Mouse (Mus musculus): ENCODE measurements around the gene N4bp2l2. TPM values are rescaled to one million over a fixed set of nuclear protein-coding genes. Genes with fewer than 3 reads are reported as not detected.
"Not testable (repeated sequence)": the region's sequence is repeated elsewhere in the genome, so short reads cannot be mapped to it uniquely, and the experiment has no call there.

The N4bp2l2 gene
- polyA plus RNA-seq, 1 experiment = 37.3 TPM

GRCm38 (mm10) chr5:150654548-150654947 is 11.4 kb downstream of the N4bp2l2 start:
- Histone ChIP-seq H3K27ac (ENCODE audit: insufficient read depth, low read length) (no peak overlapping the region), H3K4me1 (ENCODE audit: control insufficient read depth, insufficient read depth, low read length) (0 out of 2 replicates have a peak, but pooled peaks cover 6% of the 10 kb centered on the region), H3K27me3 (ENCODE audit: control insufficient read depth, insufficient read depth, low read length) (no peaks in the 10 kb centered on the region), H3K4me3 (replicated peaks; ENCODE audit: insufficient read depth, low read depth, low read length) (no peak overlapping the region)
- no peak for TF ChIP-seq CTCF (IDR thresholded peaks at IDR 0.05; ENCODE audit: borderline replicate concordance, insufficient read depth, low read depth, low read length)
- no peak for TF ChIP-seq POLR2A (IDR thresholded peaks at IDR 0.05; ENCODE audit: borderline replicate concordance, insufficient read depth, low read length)
- no peak for DNase-seq

GRCm38 (mm10) chr5:150652578-150652977 is 13.4 kb downstream of the N4bp2l2 start:
- DNase-seq = no peak
- H3K4me1 ChIP-seq (ENCODE audit: control insufficient read depth, insufficient read depth, low read length) = 0 out of 2 replicates have a peak, but pooled peaks cover 4% of the 10 kb centered on the region
- no peak for TF ChIP-seq CTCF (IDR thresholded peaks at IDR 0.05; ENCODE audit: borderline replicate concordance, insufficient read depth, low read depth, low read length)
- TF ChIP-seq POLR2A (IDR thresholded peaks at IDR 0.05; ENCODE audit: borderline replicate concordance, insufficient read depth, low read length) = no peak
- H3K4me3 ChIP-seq (replicated peaks; ENCODE audit: insufficient read depth, low read depth, low read length) = no peak overlapping the region
- 90% methylated on average over 2 of the region's 2 CpGs for WGBS
- H3K27ac ChIP-seq (ENCODE audit: insufficient read depth, low read length) = no peak overlapping the region
- H3K27me3 ChIP-seq (ENCODE audit: control insufficient read depth, insufficient read depth, low read length) = no peaks in the 10 kb centered on the region

GRCm38 (mm10) chr5:150644926-150645325 is 21.1 kb downstream of the N4bp2l2 start:
- no peak overlapping the region for H3K4me3 ChIP-seq (replicated peaks; ENCODE audit: insufficient read depth, low read depth, low read length)
- H3K27me3 ChIP-seq (ENCODE audit: control insufficient read depth, insufficient read depth, low read length) = no peaks in the 10 kb centered on the region
- H3K4me1 ChIP-seq (ENCODE audit: control insufficient read depth, insufficient read depth, low read length) = no peaks in the 10 kb centered on the region
- no peak overlapping the region for H3K27ac ChIP-seq (ENCODE audit: insufficient read depth, low read length)
- WGBS = 94% methylated on average over 4 of the region's 4 CpGs
- TF ChIP-seq POLR2A (IDR thresholded peaks at IDR 0.05; ENCODE audit: borderline replicate concordance, insufficient read depth, low read length) (no peak), CTCF (IDR thresholded peaks at IDR 0.05; ENCODE audit: borderline replicate concordance, insufficient read depth, low read depth, low read length) (no peak)
- no peak for DNase-seq

GRCm38 (mm10) chr5:150643390-150643789 is 22.6 kb downstream of the N4bp2l2 start:
- DNase-seq; H3K27ac ChIP-seq (ENCODE audit: insufficient read depth, low read length); H3K4me3 ChIP-seq (replicated peaks; ENCODE audit: insufficient read depth, low read depth, low read length); H3K27me3 ChIP-seq (ENCODE audit: control insufficient read depth, insufficient read depth, low read length); H3K4me1 ChIP-seq (ENCODE audit: control insufficient read depth, insufficient read depth, low read length): not testable (repeated sequence)
- 97% methylated on average over 4 of the region's 4 CpGs for WGBS

GRCm38 (mm10) chr5:150641440-150641839 is 24.5 kb downstream of the N4bp2l2 start:
- Histone ChIP-seq H3K27me3 (ENCODE audit: control insufficient read depth, insufficient read depth, low read length) (no peaks in the 10 kb centered on the region), H3K27ac (ENCODE audit: insufficient read depth, low read length) (no peak overlapping the region), H3K4me3 (replicated peaks; ENCODE audit: insufficient read depth, low read depth, low read length) (no peak overlapping the region), H3K4me1 (ENCODE audit: control insufficient read depth, insufficient read depth, low read length) (no peaks in the 10 kb centered on the region)
- 93% methylated on average over 3 of the region's 3 CpGs for WGBS
- no peak for DNase-seq
- no peak for TF ChIP-seq POLR2A (IDR thresholded peaks at IDR 0.05; ENCODE audit: borderline replicate concordance, insufficient read depth, low read length)
- TF ChIP-seq CTCF (IDR thresholded peaks at IDR 0.05; ENCODE audit: borderline replicate concordance, insufficient read depth, low read depth, low read length) = no peak

GRCm38 (mm10) chr5:150629692-150630091 is 36.3 kb downstream of the N4bp2l2 start:
- no peaks in the 10 kb centered on the region for H3K27me3 ChIP-seq (ENCODE audit: control insufficient read depth, insufficient read depth, low read length)
- no peak for TF ChIP-seq CTCF (IDR thresholded peaks at IDR 0.05; ENCODE audit: borderline replicate concordance, insufficient read depth, low read depth, low read length)
- TF ChIP-seq POLR2A (IDR thresholded peaks at IDR 0.05; ENCODE audit: borderline replicate concordance, insufficient read depth, low read length) = no peak
- no peak for DNase-seq
- no peak overlapping the region for H3K4me3 ChIP-seq (replicated peaks; ENCODE audit: insufficient read depth, low read depth, low read length)
- no peaks in the 10 kb centered on the region for H3K4me1 ChIP-seq (ENCODE audit: control insufficient read depth, insufficient read depth, low read length)
- WGBS = 79% methylated on average over 2 of the region's 2 CpGs
- no peak overlapping the region for H3K27ac ChIP-seq (ENCODE audit: insufficient read depth, low read length)

- 98% methylated on average over 1 of the region's 1 CpGs for WGBS
- no peak overlapping the region for H3K27ac ChIP-seq (ENCODE audit: insufficient read depth, low read length)
- no peaks in the 10 kb centered on the region for H3K27me3 ChIP-seq (ENCODE audit: control insufficient read depth, insufficient read depth, low read length)
- TF ChIP-seq POLR2A (IDR thresholded peaks at IDR 0.05; ENCODE audit: borderline replicate concordance, insufficient read depth, low read length) (no peak), CTCF (IDR thresholded peaks at IDR 0.05; ENCODE audit: borderline replicate concordance, insufficient read depth, low read depth, low read length) (no peak)
- H3K4me3 ChIP-seq (replicated peaks; ENCODE audit: insufficient read depth, low read depth, low read length) = no peak overlapping the region
- H3K4me1 ChIP-seq (ENCODE audit: control insufficient read depth, insufficient read depth, low read length) = no peaks in the 10 kb centered on the region
- no peak for DNase-seq
These were observed 36.7 kb downstream of the N4bp2l2 start for GRCm38 (mm10) chr5:150629272-150629671.

- 74% methylated on average over 7 of the region's 7 CpGs for WGBS
- no peaks in the 10 kb centered on the region for H3K4me1 ChIP-seq (ENCODE audit: control insufficient read depth, insufficient read depth, low read length)
- H3K27me3 ChIP-seq (ENCODE audit: control insufficient read depth, insufficient read depth, low read length) = no peaks in the 10 kb centered on the region
- TF ChIP-seq CTCF (IDR thresholded peaks at IDR 0.05; ENCODE audit: borderline replicate concordance, insufficient read depth, low read depth, low read length) (no peak), POLR2A (IDR thresholded peaks at IDR 0.05; ENCODE audit: borderline replicate concordance, insufficient read depth, low read length) (no peak)
- H3K4me3 ChIP-seq (replicated peaks; ENCODE audit: insufficient read depth, low read depth, low read length) = no peak overlapping the region
- no peak for DNase-seq
- H3K27ac ChIP-seq (ENCODE audit: insufficient read depth, low read length) = no peak overlapping the region
These were observed 40.5 kb downstream of the N4bp2l2 start for GRCm38 (mm10) chr5:150625528-150625927.

Measured in cerebellum, adult 2 months (tissue).